Mouse (Mus musculus) heart, embryonic 15.5 days (tissue): ENCODE results near the gene Lrrfip2. TPM values are rescaled to one million over a fixed set of nuclear protein-coding genes. Genes with fewer than 3 reads are reported as not detected.

Experiments used
- ATAC-seq: fragments of 200-750 bp; cut with Nextera tagmentation; replicated peaks from 2 replicates; pipeline ENCODE4 v1.8.0; 2017; ENCODE audit warnings: low read depth, moderate TSS enrichment; ENCODE audit not compliant: insufficient number of reproducible peaks, insufficient read depth, low FRiP score
- H3K27ac ChIP-seq: fragments of 300-500 bp; sonication (generic); 2 replicates; pipeline ENCODE4 v1.5.1; 2015; ENCODE audit warnings: mild to moderate bottlenecking, inconsistent platforms
- H3K27me3 ChIP-seq: fragments of 300-500 bp; sonication (generic); 2 replicates; pipeline ENCODE4 v1.6.1; 2015; ENCODE audit warnings: inconsistent platforms
- H3K36me3 ChIP-seq: fragments of 300-500 bp; sonication (generic); 2 replicates; pipeline ENCODE4 v1.6.1; 2015; ENCODE audit warnings: mild to moderate bottlenecking, inconsistent platforms
- H3K4me1 ChIP-seq: fragments of 300-500 bp; sonication (generic); replicated peaks from 2 replicates; pipeline ENCODE4 v1.6.1; 2015; ENCODE audit warnings: inconsistent platforms
- H3K4me2 ChIP-seq: fragments of 300-500 bp; sonication (generic); 2 replicates; pipeline ENCODE4 v1.6.1; 2015; ENCODE audit warnings: inconsistent platforms, mild to moderate bottlenecking, moderate library complexity
- H3K4me3 ChIP-seq: fragments of 300-500 bp; sonication (generic); 2 replicates; pipeline ENCODE4 v1.5.1; 2015; ENCODE audit warnings: mild to moderate bottlenecking, inconsistent platforms
- H3K9ac ChIP-seq: fragments of 300-500 bp; sonication (generic); 2 replicates; pipeline ENCODE4 v1.6.1; 2015; ENCODE audit warnings: mild to moderate bottlenecking, inconsistent platforms
- H3K9me3 ChIP-seq: fragments of 300-500 bp; sonication (generic); replicated peaks from 2 replicates; pipeline ENCODE4 v1.6.1; 2016; ENCODE audit warnings: inconsistent platforms
- WGBS: fragments of 180-500 bp; shearing (Covaris S2); methylation state at CpG from one replicate; pipeline ENCODE4 v1.1.7; 2015; ENCODE audit warnings: mixed read lengths; 5-methylcytosine and 5-hydroxymethylcytosine counted together
- polyA plus RNA-seq: library from polyadenylated mRNA; unstranded; fragments of >200 nt; fragmentation: Nextera tagmentation; extraction: Ambion mirVana; gene quantifications from 2 replicates; pipeline ENCODE4 v1.2.1, GENCODE M21; 2015

The Lrrfip2 gene
- polyA plus RNA-seq, 1 experiment from 2014 or later, result 64.9 TPM

- Histone ChIP-seq H3K9ac (no peak overlapping the region), H3K36me3 (peaks cover 58% of the 10 kb centered on the region), H3K4me1 (no peaks in the 10 kb centered on the region), H3K27me3 (no peaks in the 10 kb centered on the region), H3K27ac (peak overlapping the region; percentile 40; the same call in 1 of the 2 replicates), H3K4me3 (no peak overlapping the region), H3K4me2 (no peak overlapping the region), H3K9me3 (no peaks in the 10 kb centered on the region)
- ATAC-seq, result peak; percentile 43; the same call in 1 of the 2 replicates
- WGBS, result 25% methylated on average over 1 of the region's 1 CpGs
Measured at GRCm38 (mm10) chr9:111260360-111260985, 143.1 kb downstream of the Lrrfip2 start.

- ATAC-seq, result no peak
- 90% methylated on average over 4 of the region's 4 CpGs for WGBS
- no peaks in the 10 kb centered on the region for H3K27me3 ChIP-seq
- H3K27ac ChIP-seq, result no peak overlapping the region
- H3K4me2 ChIP-seq, result no peak overlapping the region
- no peak overlapping the region for H3K4me3 ChIP-seq
- H3K9me3 ChIP-seq, result no peaks in the 10 kb centered on the region
- H3K9ac ChIP-seq, result no peak overlapping the region
- H3K4me1 ChIP-seq, result no peaks in the 10 kb centered on the region
- H3K36me3 ChIP-seq, result peaks cover 55% of the 10 kb centered on the region
Measured at GRCm38 (mm10) chr9:111261356-111261755, 144.0 kb downstream of the Lrrfip2 start.

- no peak overlapping the region for H3K4me3 ChIP-seq
- no peak overlapping the region for H3K4me2 ChIP-seq
- no peaks in the 10 kb centered on the region for H3K27me3 ChIP-seq
Measured at GRCm38 (mm10) chr9:111267998-111268397, 150.6 kb downstream of the Lrrfip2 start.

GRCm38 (mm10) chr9:111270606-111271005 lies 153.2 kb downstream of the Lrrfip2 start:
- Histone ChIP-seq H3K9me3 (no peaks in the 10 kb centered on the region), H3K4me3 (peak overlapping the region; percentile 79), H3K36me3 (peaks cover 10% of the 10 kb centered on the region; the same call in 1 of the 2 replicates), H3K4me2 (peak overlapping the region; percentile 70), H3K27ac (peak overlapping the region; percentile 95), H3K9ac (peak overlapping the region; percentile 77), H3K4me1 (peaks cover 35% of the 10 kb centered on the region), H3K27me3 (no peaks in the 10 kb centered on the region)
- no peak for ATAC-seq
- WGBS, result 13% methylated on average over 5 of the region's 5 CpGs

More at GRCm38 (mm10) chr9:111267998-111268397, 150.6 kb downstream of the Lrrfip2 start:
- no peak for ATAC-seq
- Histone ChIP-seq H3K27ac (no peak overlapping the region), H3K4me1 (peaks cover 13% of the 10 kb centered on the region), H3K9me3 (no peaks in the 10 kb centered on the region), H3K9ac (no peak overlapping the region), H3K36me3 (peaks cover 31% of the 10 kb centered on the region)
- 93% methylated on average over 2 of the region's 2 CpGs for WGBS

- peak overlapping the region; percentile 79 for H3K4me3 ChIP-seq
- H3K27me3 ChIP-seq, result no peaks in the 10 kb centered on the region
- peak; percentile 58 for ATAC-seq
- H3K4me1 ChIP-seq, result peaks cover 40% of the 10 kb centered on the region
- peak overlapping the region; percentile 95 for H3K27ac ChIP-seq
- WGBS, result under 1% methylated on average over 32 of the region's 32 CpGs
- H3K4me2 ChIP-seq, result peak overlapping the region; percentile 70
- no peaks in the 10 kb centered on the region for H3K9me3 ChIP-seq
- H3K36me3 ChIP-seq, result peaks cover 10% of the 10 kb centered on the region; the same call in 1 of the 2 replicates
- H3K9ac ChIP-seq, result peak overlapping the region; percentile 77
Measured at GRCm38 (mm10) chr9:111271056-111271433, 153.7 kb downstream of the Lrrfip2 start.

GRCm38 (mm10) chr9:111271434-111272160 lies 154.2 kb downstream of the Lrrfip2 start, which contains the start of the genes Mlh1 and Epm2aip1:
Gene Mlh1 (minus strand): TSS chr9:111271791.
Gene Epm2aip1 (plus strand): TSS chr9:111271929.
- ATAC-seq, result peak; percentile 98
- WGBS, result under 1% methylated on average over 64 of the region's 64 CpGs
- Histone ChIP-seq H3K9ac (peak within 1 kb of the TSS; percentile 85), H3K9me3 (no peaks in the 10 kb centered on the region), H3K4me2 (peak within 1 kb of the TSS; percentile 76), H3K4me1 (peaks cover 44% of the 10 kb centered on the region), H3K4me3 (peak within 1 kb of the TSS; percentile 79), H3K27ac (peak within 1 kb of the TSS; percentile 96), H3K27me3 (no peaks in the 10 kb centered on the region), H3K36me3 (peaks cover 12% of the 10 kb centered on the region; the same call in 1 of the 2 replicates)

GRCm38 (mm10) chr9:111272356-111272755 lies 155.0 kb downstream of the Lrrfip2 start:
- WGBS, result 4% methylated on average over 19 of the region's 19 CpGs

GRCm38 (mm10) chr9:111272996-111273785 lies 155.8 kb downstream of the Lrrfip2 start:
- H3K9ac ChIP-seq, result peak overlapping the region; percentile 85
- H3K4me3 ChIP-seq, result peak overlapping the region; percentile 79
- no peak for ATAC-seq
- H3K36me3 ChIP-seq, result peaks cover 20% of the 10 kb centered on the region
- H3K9me3 ChIP-seq, result no peaks in the 10 kb centered on the region
- 55% methylated on average over 15 of the region's 15 CpGs for WGBS
- H3K4me2 ChIP-seq, result peak overlapping the region; percentile 76
- no peak overlapping the region; the same call in 1 of the 2 replicates for H3K27ac ChIP-seq
- H3K4me1 ChIP-seq, result peaks cover 46% of the 10 kb centered on the region
- no peaks in the 10 kb centered on the region for H3K27me3 ChIP-seq

More at GRCm38 (mm10) chr9:111272356-111272755, 155.0 kb downstream of the Lrrfip2 start:
- Histone ChIP-seq H3K9ac (peak overlapping the region; percentile 85), H3K27me3 (no peaks in the 10 kb centered on the region), H3K4me1 (peaks cover 46% of the 10 kb centered on the region), H3K9me3 (no peaks in the 10 kb centered on the region), H3K4me2 (peak overlapping the region; percentile 76), H3K36me3 (peaks cover 16% of the 10 kb centered on the region; the same call in 1 of the 2 replicates), H3K4me3 (peak overlapping the region; percentile 79), H3K27ac (peak overlapping the region; percentile 96)
- no peak for ATAC-seq

GRCm38 (mm10) chr9:111273958-111274357 lies 156.6 kb downstream of the Lrrfip2 start:
- 61% methylated on average over 1 of the region's 1 CpGs for WGBS
- ATAC-seq, result no peak
- Histone ChIP-seq H3K27me3 (no peaks in the 10 kb centered on the region), H3K27ac (no peak overlapping the region), H3K9me3 (no peaks in the 10 kb centered on the region), H3K36me3 (peaks cover 26% of the 10 kb centered on the region), H3K4me2 (peak overlapping the region; percentile 76), H3K9ac (no peak overlapping the region), H3K4me3 (peak overlapping the region; percentile 79; the same call in 1 of the 2 replicates), H3K4me1 (peaks cover 46% of the 10 kb centered on the region)

- H3K4me2 ChIP-seq, result peak overlapping the region; percentile 76
- peaks cover 33% of the 10 kb centered on the region for H3K36me3 ChIP-seq
- no peaks in the 10 kb centered on the region for H3K9me3 ChIP-seq
- WGBS, result 18% methylated on average over 1 of the region's 1 CpGs
- no peak overlapping the region for H3K9ac ChIP-seq
- H3K4me3 ChIP-seq, result peak overlapping the region; percentile 30
- H3K27me3 ChIP-seq, result no peaks in the 10 kb centered on the region
- no peak overlapping the region for H3K27ac ChIP-seq
- no peak for ATAC-seq
- H3K4me1 ChIP-seq, result peaks cover 44% of the 10 kb centered on the region
Measured at GRCm38 (mm10) chr9:111275156-111275555, 157.8 kb downstream of the Lrrfip2 start.
